Mouse (Mus musculus) lung, embryonic 15.5 days (tissue): ENCODE measurements around the gene Abhd12b. TPM values are rescaled to one million over a fixed set of nuclear protein-coding genes. Genes with fewer than 3 reads are reported as not detected.
"Not testable (repeated sequence)": the region's sequence is repeated elsewhere in the genome, so short reads cannot be mapped to it uniquely, and the experiment has no call there.

ENCODE experiments used
- ATAC-seq: fragments of 200-750 bp; cut with Nextera tagmentation; 2 replicates; pipeline ENCODE4 v1.8.0; 2017; ENCODE audit warnings: moderate number of reproducible peaks, borderline replicate concordance; ENCODE audit not compliant: low FRiP score, low TSS enrichment; ENCODE audit errors: extremely low read depth
- H3K27ac ChIP-seq: fragments of 300-500 bp; sonication (generic); 2 replicates; pipeline ENCODE4 v1.5.1; 2015; ENCODE audit warnings: moderate library complexity, mild to moderate bottlenecking, inconsistent platforms
- H3K27me3 ChIP-seq: fragments of 300-500 bp; sonication (generic); 2 replicates; pipeline ENCODE4 v1.6.1; 2015; ENCODE audit warnings: inconsistent platforms
- H3K36me3 ChIP-seq: fragments of 300-500 bp; sonication (generic); 2 replicates; pipeline ENCODE4 v1.6.1; 2015; ENCODE audit warnings: inconsistent platforms
- H3K4me1 ChIP-seq: fragments of 300-500 bp; sonication (generic); 2 replicates; pipeline ENCODE4 v1.6.1; 2015; ENCODE audit warnings: inconsistent platforms
- H3K4me2 ChIP-seq: fragments of 300-500 bp; sonication (generic); 2 replicates; pipeline ENCODE4 v1.6.1; 2015; ENCODE audit warnings: inconsistent platforms, mild to moderate bottlenecking, moderate library complexity
- H3K4me3 ChIP-seq: fragments of 300-500 bp; sonication (generic); 2 replicates; pipeline ENCODE4 v1.5.1; 2015; ENCODE audit warnings: mild to moderate bottlenecking, inconsistent platforms
- H3K9ac ChIP-seq: fragments of 300-500 bp; sonication (generic); 2 replicates; pipeline ENCODE4 v1.6.1; 2015; ENCODE audit warnings: inconsistent platforms
- H3K9me3 ChIP-seq: fragments of 300-500 bp; sonication (generic); 2 replicates; pipeline ENCODE4 v1.6.1; 2016; ENCODE audit warnings: inconsistent platforms
- WGBS: fragments of 180-500 bp; shearing (Covaris S2); methylation state at CpG from one replicate; pipeline ENCODE4 v1.1.7; 2015; 5-methylcytosine and 5-hydroxymethylcytosine counted together
- polyA plus RNA-seq: library from polyadenylated mRNA; unstranded; fragments of >200 nt; fragmentation: Nextera tagmentation; extraction: Ambion mirVana; gene quantifications from 2 replicates; pipeline ENCODE4 v1.2.1, GENCODE M21; 2015

Gene Abhd12b
- polyA plus RNA-seq, 1 experiment from 2014 or later, result 0.11 TPM

DNA sequence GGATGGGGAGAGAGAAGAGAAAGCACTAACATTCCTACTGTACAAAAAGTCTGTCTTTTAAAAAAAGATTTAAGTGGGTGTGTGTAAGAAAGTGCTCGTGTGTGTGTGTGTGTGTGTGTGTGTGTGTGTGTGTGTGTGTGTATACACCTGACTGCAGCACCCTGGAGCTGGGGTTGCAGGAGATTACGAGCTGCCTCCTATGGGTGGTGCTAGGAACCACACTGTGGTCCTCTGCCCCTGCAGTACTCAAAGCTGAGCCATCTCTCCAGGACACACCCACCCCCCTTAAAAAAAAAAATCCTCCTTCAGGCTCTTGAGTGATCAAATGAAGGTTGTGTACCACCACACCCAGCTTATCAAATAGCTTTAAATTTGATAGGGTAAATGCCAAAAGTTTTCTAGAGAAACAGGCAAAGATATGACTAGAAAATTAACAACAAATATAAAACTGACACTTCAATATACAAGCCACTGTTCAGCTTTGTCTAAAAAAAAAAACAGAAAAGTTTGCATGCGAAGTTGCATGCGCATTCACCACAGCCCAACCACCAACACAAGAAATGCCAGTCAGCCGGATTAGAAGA is 12.9 kb upstream of the Abhd12b start:
- Histone ChIP-seq H3K4me3 (no peak overlapping the region), H3K4me2 (no peak overlapping the region), H3K27me3 (no peaks in the 10 kb centered on the region), H3K9ac (no peak overlapping the region), H3K9me3 (no peaks in the 10 kb centered on the region), H3K4me1 (peaks cover 23% of the 10 kb centered on the region), H3K36me3 (no peaks in the 10 kb centered on the region), H3K27ac (no peak overlapping the region)
- ATAC-seq, result no peak
- WGBS, result 78% methylated on average over 5 of the region's 5 CpGs

DNA sequence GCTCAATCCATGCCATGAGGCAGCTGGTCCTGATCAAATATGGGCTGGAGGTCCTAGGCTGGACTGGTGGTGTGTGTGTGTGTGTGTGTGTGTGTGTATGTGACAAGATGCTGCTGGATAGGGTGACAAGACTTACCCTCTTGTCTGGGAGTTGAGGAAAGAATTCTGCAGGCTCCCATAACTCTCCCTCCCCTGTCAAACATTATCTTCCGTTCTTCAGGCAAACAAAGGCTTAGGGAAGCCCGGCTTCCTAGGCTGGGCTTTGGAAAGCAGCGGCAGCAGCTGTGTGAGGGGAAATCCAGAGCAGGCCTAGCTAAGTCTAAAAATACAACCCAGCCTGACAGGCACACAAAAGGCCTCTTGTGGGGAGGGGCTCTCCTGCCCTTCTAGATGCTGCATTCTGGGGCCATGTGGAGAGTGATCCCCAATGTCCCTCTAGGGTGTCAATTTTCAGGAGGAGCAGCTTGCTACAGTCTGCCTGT is 9.8 kb upstream of the Abhd12b start:
- not testable (repeated sequence) for H3K4me2 ChIP-seq
- peak; percentile 76; the same call in 1 of the 2 replicates for ATAC-seq

DNA sequence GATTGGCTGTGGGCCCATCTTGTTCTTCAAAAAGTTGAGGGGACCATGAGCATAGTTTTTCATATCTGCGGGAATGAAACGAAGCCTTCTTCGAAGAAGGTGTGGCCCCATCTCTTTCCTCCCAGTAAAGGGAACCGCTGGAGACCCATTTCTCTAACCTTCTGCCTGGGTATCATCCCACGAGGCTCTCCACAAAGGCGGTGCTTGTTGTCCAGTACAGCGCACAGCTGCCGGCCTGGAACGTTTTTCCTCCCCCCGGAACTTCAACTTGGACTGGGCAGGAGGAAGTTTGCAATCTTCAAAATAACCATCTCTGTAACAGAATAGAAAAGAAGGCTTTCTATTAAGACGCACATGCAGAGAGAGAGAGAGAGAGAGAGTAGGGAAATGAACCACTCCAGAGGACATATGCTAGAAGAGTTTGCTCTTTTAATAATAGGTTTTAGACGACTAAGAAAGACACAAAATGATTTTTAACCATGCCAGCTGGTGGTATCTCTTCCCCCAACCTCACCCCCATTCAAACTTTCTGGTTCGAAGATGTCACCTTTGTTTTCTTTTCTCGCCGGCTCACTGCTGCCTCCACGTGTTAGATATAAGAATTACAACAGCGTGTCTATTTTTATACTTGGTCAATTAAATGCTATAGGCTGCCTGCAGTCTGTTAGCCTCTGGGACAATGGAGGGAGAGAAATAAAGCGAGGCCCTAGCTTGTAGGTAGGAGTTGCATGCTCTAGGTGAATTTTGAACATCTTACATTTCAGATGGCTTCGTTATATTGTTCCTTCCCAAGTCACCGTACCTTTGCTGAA is 9.1 kb upstream of the Abhd12b start:
- Histone ChIP-seq H3K36me3 (no peaks in the 10 kb centered on the region), H3K4me2 (peak overlapping the region; percentile 33; the same call in 1 of the 2 replicates), H3K9ac (no peak overlapping the region), H3K4me1 (peaks cover 27% of the 10 kb centered on the region), H3K27me3 (no peaks in the 10 kb centered on the region), H3K4me3 (no peak overlapping the region), H3K27ac (peak overlapping the region; percentile 79), H3K9me3 (no peaks in the 10 kb centered on the region)
- 26% methylated on average over 20 of the region's 20 CpGs for WGBS
- no peak for ATAC-seq

More for the DNA sequence above, 9.8 kb upstream of the Abhd12b start:
- not testable (repeated sequence) for H3K9ac ChIP-seq, H3K27me3 ChIP-seq, H3K4me3 ChIP-seq, H3K36me3 ChIP-seq, H3K9me3 ChIP-seq
- peaks cover 27% of the 10 kb centered on the region for H3K4me1 ChIP-seq
- peak overlapping the region; percentile 79 for H3K27ac ChIP-seq
- 2% methylated on average over 3 of the region's 3 CpGs for WGBS

DNA sequence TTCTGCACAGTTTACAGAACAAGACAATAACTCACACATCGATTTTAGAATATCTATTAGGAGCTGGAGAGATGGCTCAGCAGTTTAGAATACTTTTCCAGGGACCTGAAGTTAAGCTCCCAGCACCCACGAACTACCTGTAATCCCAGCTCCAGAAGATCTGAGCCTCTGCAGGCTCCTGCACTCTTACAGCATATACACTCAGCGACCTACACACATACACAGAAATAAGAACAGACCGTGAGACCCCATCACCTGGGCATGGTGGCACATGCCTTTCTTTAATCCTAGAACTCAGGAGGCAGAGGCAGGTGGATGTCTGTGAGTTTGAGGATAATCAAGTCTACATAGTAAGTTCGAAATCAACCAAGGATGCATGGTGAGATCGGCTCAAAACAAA is 8.4 kb upstream of the Abhd12b start:
- 92% methylated on average over 6 of the region's 6 CpGs for WGBS
- peaks cover 27% of the 10 kb centered on the region for H3K4me1 ChIP-seq
- no peak overlapping the region for H3K4me3 ChIP-seq
- no peaks in the 10 kb centered on the region for H3K36me3 ChIP-seq
- H3K27ac ChIP-seq, result no peak overlapping the region
- no peak overlapping the region for H3K4me2 ChIP-seq
- no peaks in the 10 kb centered on the region for H3K27me3 ChIP-seq
- no peaks in the 10 kb centered on the region for H3K9me3 ChIP-seq
- H3K9ac ChIP-seq, result no peak overlapping the region
- ATAC-seq, result no peak

DNA sequence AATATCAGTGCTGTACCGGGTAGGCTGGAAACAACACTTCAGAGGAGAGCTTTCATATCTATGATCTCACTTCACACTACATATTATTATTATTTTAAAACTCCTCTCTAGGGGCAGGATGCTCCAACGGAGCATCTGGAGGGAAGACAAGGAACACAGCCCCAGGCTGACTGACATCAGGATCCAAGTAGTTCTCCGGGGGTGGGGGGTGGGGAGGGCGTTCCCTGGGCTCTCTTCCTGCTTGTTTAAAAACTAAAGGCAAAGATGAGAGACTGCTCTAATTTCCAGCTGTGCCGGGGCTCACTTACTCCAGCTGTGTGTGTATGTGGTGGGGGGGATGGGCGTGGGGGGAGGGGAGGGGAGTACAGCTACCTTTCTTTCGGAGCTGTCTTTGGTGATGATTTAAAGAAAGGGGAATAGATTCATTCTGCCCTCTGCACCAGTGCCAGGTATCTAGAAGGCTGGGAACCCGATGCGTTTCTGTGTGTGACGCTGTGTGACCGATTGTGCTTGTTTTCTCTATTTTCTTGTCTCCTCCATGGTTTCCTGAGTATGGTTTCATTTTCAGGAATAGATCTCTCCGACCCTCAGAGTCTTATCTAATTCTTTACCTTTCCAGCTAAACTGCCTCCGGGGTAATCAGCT is 5.8 kb upstream of the Abhd12b start:
- ATAC-seq, result peak; percentile 30; the same call in 1 of the 2 replicates
- H3K27me3 ChIP-seq, result no peaks in the 10 kb centered on the region; the same call in 1 of the 2 replicates
- WGBS, result 6% methylated on average over 13 of the region's 13 CpGs

DNA sequence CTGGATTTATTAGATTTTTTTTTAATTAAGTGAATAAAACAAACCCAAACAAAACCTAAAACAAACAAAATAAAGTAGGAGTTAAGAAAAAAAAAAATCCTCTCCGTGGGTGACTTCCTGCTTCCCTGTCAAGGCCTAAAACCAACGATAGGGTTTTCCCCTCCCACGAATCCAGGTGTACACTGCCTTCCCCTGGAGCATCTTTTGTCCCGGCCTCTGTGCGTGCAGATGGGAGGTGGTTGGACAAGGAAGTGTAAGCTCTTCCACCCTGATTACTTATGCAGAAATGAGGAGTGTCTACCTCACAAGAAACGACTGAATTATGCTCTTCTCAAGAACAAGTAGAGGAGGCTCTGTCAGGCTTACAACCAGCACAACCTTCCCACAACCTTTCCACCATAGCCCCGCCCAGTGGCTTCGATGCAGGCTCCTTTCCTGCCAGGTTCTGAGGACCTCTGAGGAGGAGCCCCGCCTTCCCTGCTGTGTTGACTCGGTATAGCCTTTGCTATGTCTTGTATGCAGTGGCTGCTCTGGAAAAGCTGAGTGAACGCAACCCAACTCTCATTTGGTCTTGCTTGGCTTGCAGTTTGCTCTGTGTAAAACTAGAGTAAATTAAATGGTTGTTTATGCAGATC is 5.2 kb upstream of the Abhd12b start:
- Histone ChIP-seq H3K36me3 (no peaks in the 10 kb centered on the region), H3K27ac (no peak overlapping the region; the same call in 1 of the 2 replicates), H3K4me2 (peak overlapping the region; percentile 54), H3K4me1 (peaks cover 27% of the 10 kb centered on the region), H3K9me3 (no peaks in the 10 kb centered on the region), H3K4me3 (peak overlapping the region; percentile 33), H3K9ac (no peak overlapping the region), H3K27me3 (no peaks in the 10 kb centered on the region; the same call in 1 of the 2 replicates)
- ATAC-seq, result no peak
- 18% methylated on average over 11 of the region's 11 CpGs for WGBS

More for the DNA sequence above, 5.8 kb upstream of the Abhd12b start:
- peak overlapping the region; percentile 33 for H3K4me3 ChIP-seq
- H3K36me3 ChIP-seq, result no peaks in the 10 kb centered on the region
- H3K27ac ChIP-seq, result peak overlapping the region; percentile 47; the same call in 1 of the 2 replicates
- peak overlapping the region; percentile 54 for H3K4me2 ChIP-seq
- H3K9me3 ChIP-seq, result no peaks in the 10 kb centered on the region
- peaks cover 27% of the 10 kb centered on the region for H3K4me1 ChIP-seq
- peak overlapping the region; percentile 24; the same call in 1 of the 2 replicates for H3K9ac ChIP-seq

DNA sequence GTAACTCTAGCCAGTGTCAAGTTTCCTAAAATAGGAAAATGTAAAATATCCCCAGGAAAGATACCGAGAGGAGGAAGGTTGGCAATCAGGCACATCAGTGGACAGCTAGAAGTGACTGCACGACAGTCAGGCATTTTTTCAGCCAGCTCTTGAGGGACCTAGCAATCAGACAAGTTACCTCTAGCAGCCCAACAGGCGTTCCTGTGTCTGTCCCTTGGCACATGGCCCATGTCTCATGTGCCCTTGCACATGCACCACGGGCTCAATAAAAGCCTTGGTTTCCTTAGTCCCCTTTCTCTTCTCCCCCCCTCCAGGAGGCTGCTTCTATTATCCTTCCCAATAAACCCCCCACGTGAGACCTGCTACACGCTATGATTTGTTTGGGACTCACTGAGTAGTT is 2.3 kb downstream of the Abhd12b start:
- Histone ChIP-seq H3K9me3 (no peaks in the 10 kb centered on the region), H3K27ac (no peak overlapping the region), H3K27me3 (no peaks in the 10 kb centered on the region; the same call in 1 of the 2 replicates), H3K36me3 (no peaks in the 10 kb centered on the region), H3K4me2 (no peak overlapping the region), H3K9ac (no peak overlapping the region), H3K4me1 (peaks cover 5% of the 10 kb centered on the region; the same call in 1 of the 2 replicates), H3K4me3 (no peak overlapping the region)
- ATAC-seq, result no peak
- WGBS, result 60% methylated on average over 6 of the region's 6 CpGs

DNA sequence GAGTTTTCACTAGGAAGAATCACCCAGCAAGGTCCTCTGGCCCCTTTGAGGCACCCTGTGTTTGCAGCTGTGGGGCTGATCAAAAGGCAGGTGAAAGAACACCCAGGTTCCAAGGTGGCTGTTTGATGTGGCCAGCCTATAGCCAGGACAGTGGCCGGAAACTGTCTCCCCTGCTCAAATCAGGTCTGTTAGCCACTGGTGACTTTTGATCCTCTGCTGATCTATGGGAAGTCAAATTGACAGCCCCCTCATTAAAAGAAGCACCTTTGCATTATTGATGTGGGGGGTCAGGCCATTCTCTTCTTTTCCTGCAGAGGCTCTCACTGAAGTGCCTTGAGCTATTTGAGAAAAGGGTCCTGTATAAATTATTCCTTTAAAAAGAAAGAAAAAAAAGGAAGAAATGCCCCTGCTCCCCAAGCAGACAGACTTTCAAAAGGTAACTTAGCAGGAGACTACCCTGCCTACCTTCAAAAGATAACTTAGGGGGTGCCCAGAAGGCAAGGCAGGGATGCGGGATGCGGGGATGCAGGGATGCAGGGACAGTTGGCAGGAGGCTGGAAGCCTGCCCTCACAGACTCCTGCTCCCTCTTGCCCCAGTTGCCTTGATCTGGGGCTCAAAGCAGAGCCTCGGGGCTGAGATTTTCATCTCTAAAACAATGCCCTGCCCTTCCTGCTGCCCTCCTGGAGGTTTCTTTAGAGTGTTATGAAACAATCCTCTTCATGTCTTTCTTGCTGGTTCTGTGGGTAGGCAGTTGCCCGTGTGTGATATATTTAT is 3.5 kb downstream of the Abhd12b start:
- Histone ChIP-seq H3K4me1 (peaks cover 10% of the 10 kb centered on the region; the same call in 1 of the 2 replicates), H3K9me3 (no peaks in the 10 kb centered on the region), H3K4me2 (no peak overlapping the region), H3K27me3 (no peaks in the 10 kb centered on the region), H3K27ac (no peak overlapping the region), H3K36me3 (no peaks in the 10 kb centered on the region), H3K4me3 (no peak overlapping the region), H3K9ac (no peak overlapping the region)
- 61% methylated on average over 5 of the region's 5 CpGs for WGBS
- ATAC-seq, result no peak

DNA sequence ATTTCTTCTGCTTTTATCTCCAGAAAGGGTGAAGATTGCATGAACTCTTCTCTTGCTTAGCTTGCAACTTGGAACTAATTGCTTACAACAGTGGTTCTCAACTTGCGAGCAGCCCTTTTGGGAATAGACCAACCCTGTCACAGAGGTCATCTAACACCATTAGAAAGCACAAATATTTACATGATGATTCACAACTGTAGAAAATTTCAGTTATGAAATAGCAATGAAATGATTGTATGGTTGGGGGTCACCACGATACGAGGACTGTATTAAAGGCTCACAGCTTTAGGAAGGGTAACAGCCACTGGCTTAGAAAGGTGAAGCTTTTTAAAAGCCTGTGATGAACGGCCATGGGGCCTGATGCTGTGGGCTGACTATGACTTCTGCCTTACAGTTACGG is 7.1 kb downstream of the Abhd12b start:
- Histone ChIP-seq H3K27me3 (no peaks in the 10 kb centered on the region), H3K4me2 (no peak overlapping the region), H3K36me3 (no peaks in the 10 kb centered on the region), H3K4me3 (no peak overlapping the region), H3K4me1 (peaks cover 10% of the 10 kb centered on the region; the same call in 1 of the 2 replicates), H3K9ac (no peak overlapping the region), H3K27ac (peak overlapping the region; percentile 19; the same call in 1 of the 2 replicates), H3K9me3 (no peaks in the 10 kb centered on the region)
- WGBS, result 35% methylated on average over 5 of the region's 5 CpGs
- peak; percentile 82 for ATAC-seq

DNA sequence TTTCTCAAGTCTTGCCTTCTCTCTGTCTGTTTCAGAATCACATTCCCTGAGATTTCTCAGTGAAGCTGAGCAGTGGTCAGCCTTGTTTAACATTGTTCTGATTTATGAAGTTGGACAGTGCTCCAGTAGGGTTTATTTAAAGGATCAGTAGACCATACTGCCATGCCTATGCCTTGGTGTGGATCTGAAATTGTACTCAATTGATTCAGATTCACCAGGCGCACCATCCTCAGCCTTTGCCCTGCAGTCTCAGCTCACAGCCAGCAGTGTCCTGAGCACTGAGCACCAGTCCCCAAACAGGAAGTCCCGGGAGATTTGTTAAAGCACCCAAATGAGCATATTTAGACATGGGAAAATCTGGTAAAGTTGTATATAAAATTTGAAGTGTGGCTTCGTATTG is 10.8 kb downstream of the Abhd12b start:
- no peak for ATAC-seq
- no peaks in the 10 kb centered on the region for H3K9me3 ChIP-seq
- WGBS, result 61% methylated on average over 3 of the region's 3 CpGs

DNA sequence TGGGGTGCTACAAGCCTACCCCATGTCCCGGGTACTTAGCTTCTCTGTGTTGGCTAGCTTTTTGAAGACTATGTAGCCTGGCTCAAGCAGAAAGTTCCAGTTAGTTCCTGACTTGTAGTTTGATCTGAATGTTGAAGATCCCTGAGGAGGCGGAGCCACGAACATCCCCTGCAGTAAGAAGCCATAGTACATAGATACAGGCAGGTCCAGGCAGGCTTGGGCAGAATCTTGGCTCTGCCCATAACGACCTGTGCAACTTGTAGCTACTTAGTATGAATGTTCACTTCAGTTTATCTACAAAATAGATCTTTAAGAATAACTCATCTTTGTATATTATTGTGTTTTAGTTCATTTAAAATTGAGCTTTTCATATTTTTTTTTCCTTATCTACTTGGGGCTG is 14.0 kb downstream of the Abhd12b start:
- Histone ChIP-seq H3K4me2 (no peak overlapping the region), H3K4me1 (no peaks in the 10 kb centered on the region), H3K36me3 (no peaks in the 10 kb centered on the region), H3K27me3 (no peaks in the 10 kb centered on the region), H3K9me3 (no peaks in the 10 kb centered on the region), H3K27ac (no peak overlapping the region), H3K9ac (no peak overlapping the region), H3K4me3 (no peak overlapping the region)
- no peak for ATAC-seq
- 77% methylated on average over 4 of the region's 4 CpGs for WGBS

More for the DNA sequence above, 10.8 kb downstream of the Abhd12b start:
- no peak overlapping the region for H3K4me3 ChIP-seq
- H3K4me1 ChIP-seq, result peaks cover 10% of the 10 kb centered on the region; the same call in 1 of the 2 replicates
- H3K27ac ChIP-seq, result no peak overlapping the region
- H3K27me3 ChIP-seq, result no peaks in the 10 kb centered on the region
- no peak overlapping the region for H3K4me2 ChIP-seq
- no peaks in the 10 kb centered on the region for H3K36me3 ChIP-seq
- H3K9ac ChIP-seq, result no peak overlapping the region
